Mouse (Mus musculus): ENCODE data around the gene Vmn2r24.

GRCm38 (mm10) chr6:123784857-123785256 is 6.2 kb downstream of the Vmn2r24 start:
- TF ChIP-seq GATA1 (IDR thresholded peaks at IDR 0.05; ENCODE audit: low read length), result no peak
- no peak for TF ChIP-seq TAL1 (IDR thresholded peaks at IDR 0.05; ENCODE audit: low read length)

Data from erythroblast, embryonic 14.5 days (primary cell).